Mouse (Mus musculus): ENCODE measurements around the gene Stim2.

DNA sequence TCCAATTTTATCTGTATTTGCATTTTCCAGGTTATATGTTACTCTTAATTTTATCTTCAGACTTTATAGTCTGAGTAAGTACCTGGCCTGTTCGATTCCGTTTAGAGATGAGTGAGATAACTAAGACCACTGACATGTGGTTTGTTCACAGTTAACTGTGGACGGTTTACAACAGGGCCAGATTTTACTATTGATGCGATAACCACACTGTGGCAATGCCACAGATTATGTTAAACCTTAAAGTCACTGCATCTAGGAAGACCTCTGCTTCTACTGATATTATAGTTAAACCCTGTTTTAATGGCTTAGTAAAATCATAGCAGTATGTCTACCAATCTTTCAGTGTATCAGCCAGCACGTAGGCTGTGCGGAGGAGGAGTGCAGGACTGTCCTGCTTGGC is 53.9 kb downstream of the Stim2 start:
- no peak for TF ChIP-seq CTCF (IDR thresholded peaks at IDR 0.05; ENCODE audit: low read depth, low read length)
- no peak for TF ChIP-seq POLR2A (IDR thresholded peaks at IDR 0.05; ENCODE audit: extremely low read depth, insufficient read depth, low read length)

Data from liver, adult 2 months (tissue).